Mouse (Mus musculus): ENCODE data around the gene Drg2.
"Not testable (repeated sequence)": the region's sequence is repeated elsewhere in the genome, so short reads cannot be mapped to it uniquely, and the experiment has no call there.

Drg2 gene

DNA sequence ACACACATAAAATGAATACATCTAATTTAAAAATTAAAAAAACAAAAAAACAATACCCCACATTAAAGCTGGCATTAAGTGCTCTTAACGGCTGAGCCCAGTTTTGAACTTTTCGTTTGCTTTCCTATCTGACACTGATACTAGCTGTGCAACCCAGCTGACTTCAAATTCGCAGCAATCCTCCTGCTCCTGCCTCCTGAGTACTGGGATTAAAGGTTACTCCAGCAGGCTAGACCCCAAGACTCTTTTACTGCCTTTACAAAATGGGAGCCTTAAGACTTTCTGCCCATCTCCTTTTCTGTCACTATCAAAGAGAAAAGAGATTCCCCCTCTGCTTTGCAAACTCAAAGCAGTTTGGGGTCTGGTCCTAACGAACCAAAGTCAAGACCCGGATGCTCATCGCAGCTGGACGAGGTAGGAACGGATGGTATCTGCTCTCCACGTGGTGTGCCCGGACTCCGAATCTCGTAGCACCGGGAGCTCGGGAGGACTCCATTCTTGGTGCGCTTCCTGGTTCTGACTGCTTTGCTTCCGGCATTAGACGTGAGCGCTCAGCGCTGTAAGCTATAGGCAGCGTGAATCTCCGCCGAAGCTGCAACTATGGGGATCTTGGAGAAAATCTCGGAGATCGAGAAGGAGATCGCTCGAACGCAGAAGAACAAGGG is at the start of gene Drg2:
Drg2 (plus strand) TSS at position 512 of the 665 bp plus-strand sequence.
- in situ Hi-C loops (cut with MboI, MseI), result no loop called here

DNA sequence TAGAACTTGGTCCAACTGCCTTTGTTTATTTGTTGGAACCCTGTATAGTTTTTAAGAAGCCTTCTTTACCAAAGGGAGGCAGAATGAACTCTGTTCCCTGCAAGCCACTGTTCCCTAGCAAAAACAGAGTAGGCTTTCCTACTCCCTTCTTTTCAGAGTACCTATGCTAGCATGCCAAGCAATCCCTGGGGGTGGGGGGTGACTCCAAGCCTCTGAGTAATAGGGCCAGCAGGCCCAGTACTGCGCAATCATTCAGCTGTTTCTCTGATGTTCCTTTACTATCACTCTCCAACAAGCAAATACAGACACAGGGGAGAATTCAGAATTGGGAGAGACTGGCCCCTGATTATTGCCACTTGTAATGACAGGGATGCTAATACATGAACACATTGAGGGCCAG is 47.8 kb upstream of the Drg2 start:
- in situ Hi-C loops (cut with MboI, MseI), result no loop called here

DNA sequence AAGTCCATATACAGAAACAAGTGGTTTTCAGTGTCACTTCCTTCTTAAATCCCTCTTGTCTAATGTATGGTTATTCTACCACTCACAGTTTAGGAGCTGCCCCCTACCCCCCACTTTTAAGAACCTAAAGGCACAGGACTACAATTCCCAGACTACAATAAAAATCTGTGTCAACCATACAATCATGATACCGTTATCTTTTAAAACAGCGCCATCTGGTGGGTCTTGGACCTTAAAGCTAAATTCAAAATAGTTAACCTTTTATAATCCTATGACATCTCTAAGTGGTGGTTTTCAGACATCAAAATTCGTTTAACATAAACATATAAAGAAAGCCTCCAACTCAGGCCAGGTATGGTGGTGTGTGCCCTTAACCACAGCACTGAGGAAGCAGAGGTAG is 42.2 kb upstream of the Drg2 start:
- in situ Hi-C loops (cut with MboI, MseI), result no loop called here

GRCm38 (mm10) chr11:60412921-60413320 is 41.5 kb upstream of the Drg2 start:
- in situ Hi-C loops (cut with MboI, MseI), result no loop called here

GRCm38 (mm10) chr11:60416590-60416962 is 37.8 kb upstream of the Drg2 start:
- in situ Hi-C loops (cut with MboI, MseI), result no loop called here

GRCm38 (mm10) chr11:60416963-60417716 is 37.3 kb upstream of the Drg2 start, which contains the start of gene Gid4:
TSS of gene Gid4 (plus strand) at chr11:60417145.
- in situ Hi-C loops (cut with MboI, MseI), result no loop called here

DNA sequence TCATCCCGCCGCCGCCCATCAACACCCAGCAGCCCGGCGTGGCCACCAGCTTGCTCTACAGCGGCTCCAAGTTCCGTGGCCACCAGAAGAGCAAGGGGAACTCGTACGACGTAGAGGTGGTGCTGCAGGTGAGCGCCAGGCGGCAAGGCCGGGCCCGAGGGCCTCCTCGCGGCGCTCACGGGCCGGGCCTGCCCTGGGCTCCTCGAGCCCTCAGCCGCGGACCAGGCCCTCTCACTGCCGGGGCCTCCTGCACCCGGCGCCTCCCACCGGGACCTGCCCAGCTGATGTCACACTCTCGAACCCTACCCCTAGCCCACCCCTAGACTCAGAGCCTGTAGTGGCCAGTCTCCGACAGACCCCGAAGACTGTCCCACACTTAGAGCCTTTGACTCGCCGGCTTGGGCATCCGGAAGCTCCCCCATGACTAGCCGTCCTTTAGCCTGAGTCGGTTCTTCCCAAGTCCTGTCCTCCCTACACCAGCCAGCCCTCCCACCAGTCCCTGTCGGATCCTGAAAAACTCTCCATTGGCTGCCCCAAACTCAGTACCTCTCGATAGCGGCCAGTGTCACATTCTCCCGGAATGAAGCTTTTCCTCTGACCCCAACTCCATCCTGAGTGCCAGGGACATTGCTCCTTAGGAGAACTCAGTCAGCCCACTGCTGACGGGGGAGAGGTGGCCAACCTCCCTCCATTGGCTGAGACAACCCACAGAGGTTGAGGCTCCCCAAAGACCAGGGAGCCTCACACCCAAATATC is 36.5 kb upstream of the Drg2 start, which contains the start of gene Atpaf2:
Atpaf2 (minus strand) TSS at position 741 of the 756 bp plus-strand sequence.
- in situ Hi-C loops (cut with MboI, MseI), result no loop called here

- in situ Hi-C loops (cut with MboI, MseI), result no loop called here
Observed at GRCm38 (mm10) chr11:60418473-60418803, 36.0 kb upstream of the Drg2 start.

DNA sequence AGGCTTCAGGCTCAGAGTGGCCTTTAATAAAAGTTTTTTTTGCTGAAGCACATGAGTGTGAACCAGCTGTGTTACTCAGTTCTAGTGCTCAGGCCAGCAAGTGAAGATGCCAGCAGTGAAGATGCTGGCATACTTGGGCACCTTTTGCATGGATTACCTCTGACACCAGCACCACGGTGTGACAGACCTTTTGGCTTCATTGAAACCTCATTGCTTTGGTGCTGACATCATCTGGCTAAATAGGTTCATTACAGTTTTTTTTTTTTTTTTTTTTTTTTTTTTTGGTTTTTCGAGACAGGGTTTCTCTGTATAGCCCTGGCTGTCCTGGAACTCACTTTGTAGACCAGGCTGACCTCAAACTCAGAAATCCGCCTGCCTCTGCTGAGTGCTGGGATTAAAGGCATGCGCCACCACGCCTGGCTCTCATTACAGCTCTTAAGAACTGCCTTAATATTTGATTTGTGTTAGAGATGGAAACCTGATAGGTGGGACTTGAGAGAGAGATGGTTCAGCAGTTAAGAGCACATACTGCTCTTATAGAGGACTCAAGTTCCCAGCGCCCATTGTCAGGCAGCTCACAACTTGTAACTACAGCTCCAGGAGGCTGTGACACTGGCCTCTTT is 32.2 kb upstream of the Drg2 start:
- in situ Hi-C loops (cut with MboI, MseI), result no loop called here

DNA sequence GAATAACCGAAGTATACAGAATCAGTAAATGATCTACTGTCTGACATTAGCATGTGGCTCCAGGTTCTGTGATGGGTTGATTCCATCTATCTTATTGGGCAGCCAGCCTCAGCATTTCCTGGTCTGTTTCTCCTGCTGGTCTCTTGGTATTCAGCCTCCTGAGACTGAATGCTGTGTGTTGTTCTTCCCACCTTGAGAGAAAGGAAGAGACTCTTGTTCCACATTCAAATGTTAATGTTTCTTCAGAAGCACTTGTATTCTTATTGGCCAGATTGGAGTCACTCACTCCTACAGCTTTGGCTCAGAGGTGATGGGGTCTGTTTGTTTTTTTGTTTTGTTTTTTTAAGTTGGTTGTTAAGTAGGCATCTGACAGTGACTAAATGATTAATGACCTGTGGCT is 31.4 kb upstream of the Drg2 start:
- in situ Hi-C loops (cut with MboI, MseI), result no loop called here

DNA sequence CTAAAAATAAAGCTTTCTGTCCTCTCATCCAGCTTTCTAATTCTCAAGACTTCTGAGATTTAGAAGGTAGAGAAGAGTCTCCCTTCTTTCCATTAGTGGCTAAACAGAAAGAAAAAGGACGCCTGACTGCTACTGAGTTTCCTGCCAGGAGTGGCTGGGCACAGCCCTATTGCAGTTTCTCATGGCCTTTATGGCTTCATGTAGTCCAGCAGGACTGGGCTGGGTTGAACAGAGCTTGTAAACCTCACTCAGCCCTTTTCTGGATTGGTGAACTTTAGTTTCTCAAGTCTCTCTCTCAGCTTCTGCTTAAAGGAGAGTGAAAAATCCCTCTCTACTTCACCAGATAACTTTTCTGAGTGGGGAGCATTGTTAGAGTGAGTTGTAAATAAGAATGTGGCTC is 28.0 kb upstream of the Drg2 start:
- in situ Hi-C loops (cut with MboI, MseI), result no loop called here

DNA sequence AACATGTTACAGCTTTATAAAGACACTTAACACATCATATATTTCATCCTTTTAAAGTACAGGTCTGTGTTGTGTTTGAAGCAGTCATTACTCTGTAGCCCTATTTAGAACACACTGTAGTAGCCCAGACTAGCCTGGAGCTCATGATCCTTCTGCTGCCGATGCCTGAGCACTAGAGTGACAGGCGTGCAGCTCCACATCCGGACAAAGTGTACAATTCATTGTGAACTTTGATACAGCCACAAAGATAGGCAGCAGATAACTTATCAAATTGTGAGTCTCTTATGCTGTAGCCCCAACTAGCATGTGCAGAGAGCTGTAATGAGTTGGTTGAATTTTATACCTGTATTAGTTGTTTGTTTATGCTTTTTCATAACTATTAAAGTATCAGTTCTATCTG is 26.8 kb upstream of the Drg2 start:
- in situ Hi-C loops (cut with MboI, MseI), result no loop called here

DNA sequence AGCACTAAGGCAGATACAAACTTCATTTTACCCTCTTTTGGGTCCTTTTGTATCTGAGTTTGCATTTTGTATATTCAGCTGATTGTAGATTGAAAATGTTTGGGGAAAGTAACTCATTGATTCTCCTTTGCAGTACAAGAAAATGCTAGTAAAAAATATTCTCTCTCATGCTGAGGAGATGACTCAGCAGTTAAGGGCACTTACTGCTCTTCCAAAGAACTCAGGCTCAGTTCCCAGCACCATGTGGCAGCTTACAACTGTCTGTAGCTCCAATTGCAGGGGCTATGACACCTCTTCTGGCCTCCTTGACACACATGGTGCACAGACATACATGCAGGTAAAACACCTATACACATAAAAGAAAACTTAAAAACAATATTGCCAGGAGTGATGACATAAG is 20.9 kb upstream of the Drg2 start:
- in situ Hi-C loops (cut with MboI, MseI), result no loop called here

DNA sequence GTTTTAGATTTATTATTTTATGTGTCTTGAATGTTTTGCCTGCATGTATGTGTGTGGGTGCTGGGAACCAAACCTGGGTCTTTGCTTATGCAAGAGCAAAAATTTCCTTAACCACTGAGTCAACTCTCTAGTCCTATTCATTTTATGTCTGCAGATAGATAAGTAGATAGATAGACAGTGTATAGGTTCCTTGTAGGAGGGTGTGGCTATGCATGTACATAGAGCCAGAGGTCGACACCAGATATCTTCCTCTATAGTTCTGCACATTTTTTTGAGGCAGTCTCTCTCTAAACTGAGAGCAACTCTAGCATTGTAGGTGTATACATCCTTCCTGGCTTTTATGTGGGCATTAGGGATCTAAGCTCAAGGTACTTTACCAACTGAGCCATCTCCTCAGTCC is 19.3 kb upstream of the Drg2 start:
- in situ Hi-C loops (cut with MboI, MseI), result no loop called here

- in situ Hi-C loops (cut with MboI, MseI), result no loop called here
Observed at GRCm38 (mm10) chr11:60436618-60437017, 17.8 kb upstream of the Drg2 start.

DNA sequence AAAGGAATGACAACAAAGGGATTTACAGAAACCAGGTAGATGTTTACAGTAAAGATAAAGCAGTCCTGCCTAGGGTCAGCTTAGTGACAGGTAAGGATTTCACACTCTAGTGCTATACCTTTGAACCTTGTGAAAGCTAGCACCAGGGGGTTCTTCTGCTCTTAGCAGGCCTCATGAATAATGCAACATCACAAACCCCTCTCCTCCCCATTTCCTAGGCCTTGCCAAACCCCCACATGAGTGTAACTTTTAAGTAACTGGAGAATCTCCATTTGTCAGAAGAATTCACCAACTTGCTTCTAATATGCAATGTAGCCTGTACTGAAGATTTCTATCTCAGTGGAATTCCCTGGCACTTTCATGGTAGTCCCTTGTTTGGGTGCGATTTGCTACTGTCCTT is 14.8 kb upstream of the Drg2 start:
- in situ Hi-C loops (cut with MboI, MseI), result not testable (repeated sequence)

DNA sequence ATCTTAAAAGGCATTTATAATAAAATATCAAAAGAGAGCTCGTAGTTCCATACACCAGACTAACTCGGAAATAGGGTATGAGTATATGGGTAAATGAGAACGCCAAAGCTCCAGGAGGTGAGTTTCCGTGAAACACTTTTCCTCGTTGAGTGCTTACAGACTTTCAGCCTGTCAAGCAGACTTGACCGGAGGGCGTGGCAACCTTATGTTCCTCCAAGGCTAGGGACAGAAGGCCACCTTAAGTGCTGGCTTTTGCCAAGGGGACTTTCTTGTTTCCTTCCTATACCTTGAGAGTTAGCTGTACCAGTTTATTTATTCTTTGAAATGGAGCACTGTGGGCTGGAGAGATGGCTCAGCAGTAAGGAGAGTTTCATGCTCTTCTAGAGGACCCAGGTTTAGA is 14.2 kb upstream of the Drg2 start:
- in situ Hi-C loops (cut with MboI, MseI), result no loop called here

GRCm38 (mm10) chr11:60442896-60443295 is 11.5 kb upstream of the Drg2 start:
- in situ Hi-C loops (cut with MboI, MseI), result no loop called here

DNA sequence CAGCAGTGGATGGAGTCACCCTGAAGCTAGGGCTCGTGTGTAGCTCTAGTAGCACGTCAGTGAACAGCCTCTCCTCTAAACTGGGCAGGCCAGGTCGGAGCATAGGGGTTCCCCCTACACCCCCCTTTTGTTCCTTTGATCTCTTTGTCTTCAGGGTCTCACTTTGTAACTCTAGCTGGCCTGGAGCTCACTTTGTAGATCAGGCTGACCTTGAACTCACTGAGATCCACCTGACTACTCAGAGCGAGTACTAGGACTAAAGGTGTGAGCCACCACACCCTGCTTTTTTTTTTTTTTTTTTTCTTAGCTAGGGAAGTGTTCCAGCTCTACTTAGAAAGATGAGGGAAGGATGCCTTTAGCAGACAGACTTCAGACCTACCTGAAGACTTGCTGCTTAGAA is 10.4 kb upstream of the Drg2 start:
- in situ Hi-C loops (cut with MboI, MseI), result no loop called here

DNA sequence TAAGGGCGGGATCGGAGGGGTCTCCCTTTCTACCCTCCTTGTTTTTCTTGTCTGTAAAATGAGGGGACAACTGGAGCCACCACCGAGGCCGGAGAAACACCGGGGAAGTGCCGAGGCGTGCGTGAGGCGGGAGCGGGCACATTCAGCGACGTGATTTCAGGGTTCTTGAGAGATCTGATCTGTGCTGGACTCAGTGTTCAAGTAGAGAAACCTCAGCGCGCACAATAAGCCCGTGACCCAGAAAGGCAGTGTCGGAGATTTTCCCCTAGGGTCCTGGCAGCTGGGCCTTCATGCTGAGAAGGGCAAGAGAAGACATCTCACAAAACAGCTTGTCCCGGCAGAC is 325 bp downstream of the Drg2 start:
- in situ Hi-C loops (cut with MboI, MseI), result no loop called here

DNA sequence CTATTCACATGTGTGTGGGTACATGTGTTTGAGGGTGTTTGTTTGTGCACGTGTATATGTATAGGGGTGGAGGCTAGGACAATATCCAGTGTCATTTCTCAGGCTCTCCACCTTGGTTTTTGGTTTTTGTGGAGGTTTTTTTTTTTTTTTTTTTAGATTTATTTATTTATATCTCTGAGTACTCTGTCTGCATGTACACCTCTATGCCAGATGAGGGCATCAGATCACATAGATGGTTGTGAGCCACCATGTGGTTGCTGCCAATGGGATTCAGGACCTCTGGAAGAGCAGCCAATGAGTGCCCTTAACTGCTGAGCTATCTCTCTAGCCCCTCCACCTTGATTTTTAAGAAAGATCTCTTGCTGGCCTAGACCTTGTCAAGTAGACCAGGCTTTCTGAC is 3.6 kb downstream of the Drg2 start:
- in situ Hi-C loops (cut with MboI, MseI), result no loop called here

- in situ Hi-C loops (cut with MboI, MseI), result no loop called here
Observed at GRCm38 (mm10) chr11:60465943-60466380, 11.6 kb downstream of the Drg2 start.
